Mouse (Mus musculus) lung, postnatal 36 days (tissue): ENCODE results near the gene Cstf1.

Source experiments
- DNase-seq: peaks from one replicate; pipeline ENCODE4 v3.0.0; 2022; ENCODE audit warnings: mixed read lengths

Gene Cstf1

GRCm38 (mm10) chr2:172370411-172371223 lies at the start of gene Cstf1, which contains the start of gene Aurka:
TSS of gene Cstf1 (plus strand) at chr2:172370681.
TSS of gene Aurka (minus strand) at chr2:172370535.
- DNase-seq, result peak; percentile 97

DNA sequence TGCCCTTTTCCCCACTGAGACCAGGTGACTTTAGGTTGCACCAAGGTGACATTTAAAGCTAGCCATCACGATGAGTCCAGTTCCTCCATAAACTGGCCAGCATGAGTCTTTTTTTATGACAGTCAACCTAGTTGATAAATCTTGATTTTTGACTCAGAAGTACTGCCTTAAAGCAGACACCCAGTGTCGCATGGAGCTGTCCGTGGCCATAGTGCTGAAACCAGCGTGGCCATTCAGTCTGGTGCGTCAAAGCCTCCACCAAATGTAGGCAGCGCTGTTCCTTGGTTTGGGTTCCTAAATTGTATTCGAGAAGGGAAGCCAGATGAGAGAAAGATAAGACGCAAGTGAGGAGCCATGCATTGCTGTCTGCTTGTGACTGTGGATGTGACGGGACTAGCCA lies 49.6 kb upstream of the Cstf1 start:
- DNase-seq, result peak; percentile 60

DNA sequence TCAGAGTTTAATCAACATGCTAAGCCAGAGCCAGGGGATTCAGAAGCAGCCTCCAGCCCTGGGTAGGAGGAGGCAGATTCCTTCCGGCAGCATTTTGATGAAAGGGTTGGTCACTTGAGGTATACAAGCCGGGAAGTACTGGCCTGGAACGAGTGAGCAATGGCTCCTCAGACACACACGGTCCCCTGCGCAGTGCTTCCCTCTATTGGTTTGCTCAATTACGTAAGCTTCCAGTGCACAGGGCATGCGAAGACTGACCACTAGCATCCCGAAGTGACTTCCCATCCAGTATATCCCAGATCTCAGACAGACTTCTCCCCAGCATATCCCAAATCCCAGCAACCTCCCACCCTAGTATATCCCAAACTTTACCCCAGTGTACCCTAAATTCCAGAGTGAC lies 42.2 kb upstream of the Cstf1 start:
- DNase-seq, result no peak

GRCm38 (mm10) chr2:172329179-172329578 lies 41.3 kb upstream of the Cstf1 start:
- peak; percentile 48 for DNase-seq

DNA sequence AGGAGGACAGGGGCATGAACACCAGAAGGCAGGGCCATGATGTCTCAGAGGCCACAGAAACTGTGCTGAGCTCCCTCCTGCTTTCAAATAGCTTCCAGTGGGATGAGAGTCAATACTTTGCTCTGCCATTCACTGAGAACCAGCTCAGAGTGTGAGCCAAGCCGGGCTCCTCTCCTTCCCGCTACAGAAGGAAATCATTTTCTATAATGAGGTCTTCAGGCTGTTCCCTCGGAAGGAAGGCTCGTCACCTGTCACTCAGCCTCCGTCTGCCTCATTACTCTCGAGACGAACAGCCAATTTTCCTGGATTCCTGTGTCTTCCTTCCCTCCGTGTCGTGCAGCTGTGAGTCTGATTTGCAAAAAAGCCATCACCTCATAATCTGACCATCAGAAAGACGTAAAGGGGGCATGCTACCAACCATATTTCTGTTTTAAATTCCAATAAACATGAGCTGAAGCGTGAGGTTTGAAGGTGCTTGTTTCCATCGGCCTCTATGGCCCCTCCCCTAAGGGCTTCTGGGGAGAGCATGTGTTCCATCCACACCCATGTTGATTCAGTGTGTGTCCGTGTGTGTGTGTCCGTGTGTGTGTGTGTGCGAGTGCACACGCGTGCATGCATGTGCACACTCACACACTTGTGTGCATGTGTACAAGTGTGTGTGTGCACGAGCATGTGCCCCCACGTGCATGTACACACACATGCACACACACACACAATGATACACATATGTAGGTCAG lies 32.1 kb upstream of the Cstf1 start:
- DNase-seq, result no peak

DNA sequence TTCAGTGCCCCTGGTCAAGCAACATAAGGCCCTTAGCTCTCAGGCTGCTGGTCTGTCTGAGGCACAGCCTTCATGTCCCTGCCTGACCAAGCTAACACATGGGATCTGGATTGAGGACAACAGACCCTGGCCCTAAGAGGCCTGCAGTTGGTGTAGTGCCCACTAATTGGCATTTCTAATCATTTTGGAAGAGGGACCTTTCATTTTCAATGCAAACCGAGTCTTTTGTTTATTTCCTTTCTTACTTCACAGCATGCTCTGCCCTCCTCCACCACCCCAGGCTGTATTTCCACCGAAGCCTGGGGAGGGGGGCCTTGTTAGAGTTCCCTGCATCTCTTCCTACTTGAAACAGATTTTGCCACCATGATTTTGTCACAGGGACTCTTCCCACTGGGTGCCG lies 29.5 kb upstream of the Cstf1 start:
- DNase-seq, result no peak

GRCm38 (mm10) chr2:172341606-172342005 lies 28.9 kb upstream of the Cstf1 start:
- DNase-seq, result no peak

DNA sequence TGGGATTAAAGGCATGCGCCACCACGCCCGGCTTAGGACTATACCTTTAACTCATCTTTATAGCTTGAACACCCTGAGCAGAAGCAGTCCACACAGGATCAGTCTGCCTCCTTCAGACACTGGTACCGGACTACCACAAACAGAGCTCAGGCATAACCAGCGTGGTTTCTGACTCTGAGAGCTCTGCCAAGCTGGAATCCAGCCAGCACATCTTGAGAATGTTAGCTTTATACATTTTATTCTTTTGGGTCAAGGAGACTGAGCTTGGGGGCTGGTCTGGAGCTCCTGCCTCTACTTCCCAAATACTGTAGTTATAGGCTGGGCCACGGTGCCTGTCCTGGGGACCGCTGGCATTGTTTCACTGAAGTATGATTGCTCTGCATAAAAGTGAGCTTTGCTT lies 26.7 kb upstream of the Cstf1 start:
- peak; percentile 30 for DNase-seq

- DNase-seq, result no peak
These were observed 25.8 kb upstream of the Cstf1 start for GRCm38 (mm10) chr2:172344669-172345068.

- peak; percentile 99 for DNase-seq
These were observed 25.2 kb upstream of the Cstf1 start, which contains the start of gene Fam210b for GRCm38 (mm10) chr2:172345258-172345738. TSS of gene Fam210b (plus strand) at chr2:172345565.

DNA sequence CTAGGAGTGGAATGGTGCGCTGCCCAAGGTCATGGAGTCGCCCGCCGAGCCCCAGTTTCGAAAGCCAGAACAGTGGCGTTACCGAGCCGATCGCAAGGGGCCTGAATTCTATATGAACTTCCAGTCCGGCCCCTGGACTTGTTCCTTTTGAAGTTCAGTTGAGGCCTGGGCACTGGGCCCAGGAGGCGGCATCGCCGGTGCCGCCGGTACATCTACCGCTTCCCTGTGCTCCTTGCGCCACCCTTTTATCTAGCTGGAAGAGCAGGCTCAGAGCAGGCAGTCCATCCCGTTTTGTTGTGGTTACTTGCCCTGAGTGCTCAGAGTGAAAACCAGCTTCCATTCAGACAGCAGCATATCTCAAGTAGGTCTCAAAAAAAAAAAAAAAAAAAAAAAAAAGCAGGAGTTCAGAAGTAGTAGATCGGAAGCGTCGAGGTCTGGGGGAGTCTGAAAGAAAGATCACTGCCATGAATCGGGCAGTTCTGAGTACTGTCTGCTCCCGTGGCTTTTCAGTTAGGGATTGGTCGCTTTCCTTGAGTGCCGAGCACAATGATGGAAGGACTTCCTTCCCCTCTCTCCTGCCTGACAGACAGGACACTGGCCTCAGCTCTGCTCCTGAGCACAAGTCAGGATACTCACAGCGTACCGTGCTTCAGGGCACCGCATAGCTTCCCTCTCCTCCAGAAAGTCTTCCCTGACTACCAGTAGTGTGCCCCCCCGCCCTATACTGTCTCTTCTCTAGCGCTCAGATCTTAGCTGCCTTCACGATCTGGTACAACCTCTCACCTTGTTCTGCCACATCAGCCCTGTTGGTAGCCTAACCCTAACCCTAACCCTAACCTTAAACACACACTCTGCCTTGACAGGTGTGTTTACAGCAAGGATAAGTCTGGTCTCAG lies 24.2 kb upstream of the Cstf1 start:
- DNase-seq, result peak; percentile 59

DNA sequence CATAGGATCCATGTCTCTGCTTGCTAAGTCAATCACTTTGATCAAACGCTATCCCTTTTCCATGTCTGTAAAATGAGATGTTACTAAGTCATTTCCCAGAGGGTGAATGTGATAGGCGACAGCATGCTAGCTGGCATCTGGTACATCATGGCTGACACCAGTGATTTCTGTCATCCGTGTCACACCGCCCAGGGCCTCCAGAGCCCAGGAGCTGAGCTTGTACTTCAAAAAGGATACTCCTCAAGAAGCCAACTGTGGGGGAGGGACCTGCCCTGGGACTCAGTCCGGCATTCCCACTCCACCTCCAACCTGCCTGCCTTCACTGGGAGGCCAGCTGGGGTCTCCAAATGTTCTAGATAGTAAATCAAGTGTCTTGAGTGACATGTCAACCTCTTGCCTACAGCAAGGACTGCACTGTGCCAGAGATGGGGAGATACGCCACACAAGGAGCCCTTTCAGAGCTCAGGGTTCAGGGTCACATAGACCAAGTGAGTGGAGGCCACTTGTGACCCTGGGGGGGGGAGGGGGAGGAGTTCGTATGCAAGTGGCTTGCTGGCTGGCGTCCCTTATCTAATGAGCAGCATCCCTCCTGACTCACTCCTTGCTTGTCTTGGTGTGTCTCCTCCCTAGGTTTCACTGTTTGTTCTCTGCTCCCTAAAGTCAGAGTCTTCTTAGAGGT lies 23.4 kb upstream of the Cstf1 start:
- no peak for DNase-seq

DNA sequence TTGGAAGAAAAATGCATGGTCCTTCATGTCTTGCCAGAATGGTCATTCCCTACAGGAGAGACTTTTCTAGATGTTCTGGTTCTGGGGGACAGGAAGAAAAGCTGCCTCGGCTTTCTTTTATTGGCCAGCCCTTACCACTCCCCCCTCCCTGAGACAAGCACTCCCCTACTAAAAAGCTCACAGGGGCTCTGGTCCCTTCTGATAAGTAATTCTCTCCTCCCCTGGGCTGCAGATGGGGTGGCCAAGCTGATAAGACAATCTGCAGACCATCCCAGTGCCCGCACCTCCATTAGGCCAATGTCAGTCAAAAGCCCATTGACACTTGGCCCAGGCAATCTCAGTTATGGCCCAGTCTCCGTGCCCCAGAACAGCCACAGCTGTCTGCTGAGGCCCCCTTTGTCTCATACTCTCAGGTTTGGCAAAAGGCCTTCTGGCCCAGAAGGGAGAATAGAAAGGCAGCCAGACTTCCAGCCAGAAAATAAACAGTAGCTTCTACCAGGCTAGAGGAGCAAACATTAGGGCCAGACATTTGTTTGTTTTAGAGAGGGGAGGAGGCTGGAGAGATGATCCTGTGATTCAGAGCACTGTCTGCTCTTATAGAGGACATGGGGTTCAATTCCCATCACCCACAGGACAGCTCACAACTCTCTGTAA lies 22.1 kb upstream of the Cstf1 start:
- peak; percentile 78 for DNase-seq

DNA sequence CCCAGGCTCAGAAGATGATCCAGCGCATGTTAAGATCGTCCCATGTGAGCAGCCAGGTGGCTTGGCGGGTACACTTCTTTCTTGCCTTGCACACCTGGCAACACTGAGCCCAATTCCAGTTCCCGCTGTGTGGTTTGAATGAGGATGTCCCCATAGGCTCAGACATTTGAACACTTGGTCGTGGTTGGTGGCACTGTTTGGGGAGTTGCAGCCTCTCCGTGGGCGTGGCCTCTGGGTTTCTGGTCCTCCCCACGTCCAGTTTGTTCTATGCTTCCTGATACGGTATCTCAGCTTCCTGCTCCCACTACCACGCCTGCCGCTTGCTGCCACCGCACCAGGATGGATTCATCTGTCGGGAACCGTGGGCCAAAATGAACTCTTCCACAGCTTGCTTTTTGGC lies 20.7 kb upstream of the Cstf1 start:
- no peak for DNase-seq

DNA sequence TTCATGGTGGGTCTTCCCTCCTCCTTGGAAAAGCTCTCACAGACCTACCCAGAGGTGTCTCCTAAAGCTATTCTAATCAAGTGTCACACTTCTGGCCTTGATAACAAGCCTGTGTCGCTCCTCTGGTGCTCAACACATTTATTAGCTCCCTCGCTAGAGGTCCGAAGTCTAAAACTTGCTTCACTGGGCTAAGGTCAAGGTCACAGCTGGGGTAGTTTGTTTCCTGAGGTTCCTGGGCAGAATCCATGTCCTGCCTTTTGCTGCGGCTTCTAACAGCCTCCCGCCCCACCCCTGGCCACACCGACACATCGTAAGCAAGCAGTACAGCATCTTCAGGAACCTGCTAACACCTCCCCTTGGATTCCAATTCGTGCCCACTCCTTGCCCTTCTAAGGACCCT lies 19.7 kb upstream of the Cstf1 start:
- peak; percentile 26 for DNase-seq

GRCm38 (mm10) chr2:172353218-172353617 lies 17.3 kb upstream of the Cstf1 start:
- DNase-seq, result no peak

- no peak for DNase-seq
These were observed 15.7 kb upstream of the Cstf1 start for GRCm38 (mm10) chr2:172354761-172355160.

DNA sequence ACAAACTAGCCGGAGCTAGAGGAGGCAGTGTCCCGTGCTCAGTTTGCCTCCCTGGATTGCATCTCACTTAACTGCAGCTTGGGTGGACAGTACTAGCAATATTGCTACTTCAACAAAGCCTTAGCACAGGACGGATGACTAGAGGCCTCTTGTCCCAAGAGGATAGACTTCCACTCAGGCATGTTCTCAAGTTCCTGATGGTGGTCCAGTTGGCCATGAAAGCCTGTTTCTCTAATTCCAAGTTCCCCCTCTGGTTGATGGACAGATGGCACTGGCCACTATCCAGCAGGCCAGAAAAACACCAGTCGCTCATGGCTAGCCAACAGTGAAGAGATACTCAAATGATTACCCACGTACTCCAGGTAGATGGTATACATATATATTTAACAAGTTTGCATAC lies 14.6 kb upstream of the Cstf1 start:
- no peak for DNase-seq

- no peak for DNase-seq
These were observed 7.3 kb upstream of the Cstf1 start for GRCm38 (mm10) chr2:172363176-172363575.

- DNase-seq, result no peak
These were observed 777 bp downstream of the Cstf1 start for GRCm38 (mm10) chr2:172371258-172371657.

DNA sequence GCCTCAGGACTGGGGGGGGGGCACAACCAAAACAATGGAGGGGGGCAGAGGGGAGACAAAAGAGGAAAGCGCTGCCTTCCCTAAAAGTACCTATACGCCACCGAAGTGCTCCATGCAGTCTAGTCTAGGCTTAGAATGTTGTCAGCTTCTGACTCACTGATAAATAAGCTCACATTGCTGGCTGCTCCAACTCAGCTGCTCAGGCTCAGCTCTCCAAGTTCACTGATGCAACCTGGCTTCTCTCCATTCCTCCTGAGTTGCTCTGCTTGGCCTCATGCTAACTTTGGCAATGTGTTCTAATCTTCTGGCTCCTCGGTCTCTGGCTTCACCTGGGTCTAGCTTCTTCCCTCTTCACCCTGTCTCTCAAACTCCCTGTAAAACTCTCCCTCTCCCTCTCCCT lies 6.1 kb downstream of the Cstf1 start:
- DNase-seq, result peak; percentile 21
